Mouse (Mus musculus) kidney, embryonic 14.5 days (tissue): ENCODE measurements at regions not wholly inside any gene's neighbourhood (a gene's known extent, or its start where the extent isn't known, plus 50 kb on each side); places are given as distances from the start of the nearest gene placed in this dataset.
A peak's percentile ranks its signal among the peaks of the same experiment; 100 is the strongest.

Source experiments
- ATAC-seq: fragments of 200-750 bp; cut with Nextera tagmentation; 2 replicates; pipeline ENCODE4 v1.8.0; 2017; ENCODE audit warnings: moderate number of reproducible peaks, mild to moderate bottlenecking, moderate TSS enrichment, moderate library complexity; ENCODE audit not compliant: low FRiP score, low TSS enrichment
- H3K27ac ChIP-seq: fragments of 300-500 bp; sonication (generic); 2 replicates; pipeline ENCODE4 v1.5.1; 2014; ENCODE audit warnings: low read depth, mild to moderate bottlenecking, low read length, moderate library complexity, mixed read lengths
- H3K27me3 ChIP-seq: fragments of 300-500 bp; sonication (generic); 2 replicates; pipeline ENCODE4 v1.6.1; 2014; ENCODE audit warnings: mild to moderate bottlenecking, low read length; ENCODE audit not compliant: control insufficient read depth, insufficient read depth
- H3K36me3 ChIP-seq: fragments of 300-500 bp; sonication (generic); 2 replicates; pipeline ENCODE4 v1.6.1; 2014; ENCODE audit warnings: low read length, mixed read lengths; ENCODE audit not compliant: control insufficient read depth, insufficient read depth
- H3K4me1 ChIP-seq: fragments of 300-500 bp; sonication (generic); 2 replicates; pipeline ENCODE4 v1.6.1; 2014; ENCODE audit warnings: low read length, mixed read lengths; ENCODE audit not compliant: control insufficient read depth, insufficient read depth
- H3K4me2 ChIP-seq: fragments of 300-500 bp; sonication (generic); replicated peaks from 2 replicates; pipeline ENCODE4 v1.6.1; 2014; ENCODE audit warnings: low read depth, mild to moderate bottlenecking, low read length
- H3K4me3 ChIP-seq: fragments of 300-500 bp; sonication (generic); 2 replicates; pipeline ENCODE4 v1.5.1; 2014; ENCODE audit warnings: mild to moderate bottlenecking, low read length
- H3K9ac ChIP-seq: fragments of 300-500 bp; sonication (generic); 2 replicates; pipeline ENCODE4 v1.6.1; 2014; ENCODE audit warnings: low read depth, mild to moderate bottlenecking, low read length, moderate library complexity
- H3K9me3 ChIP-seq: fragments of 300-500 bp; sonication (generic); 2 replicates; pipeline ENCODE4 v1.6.1; 2016; ENCODE audit warnings: low read length; ENCODE audit not compliant: control insufficient read depth
- WGBS: fragments of 180-500 bp; shearing (Covaris S2); extraction: QIAGEN DNeasy Blood & Tissue Kit; methylation state at CpG from one replicate; pipeline ENCODE4 v1.1.7; 2014; 5-methylcytosine and 5-hydroxymethylcytosine counted together

GRCm38 (mm10) chr12:99060702-99061101 lies 140.3 kb downstream of the Ttc8 start:
- Histone ChIP-seq H3K36me3 (no peaks in the 10 kb centered on the region), H3K27ac (no peak overlapping the region), H3K4me2 (no peak overlapping the region), H3K9ac (no peak overlapping the region), H3K27me3 (no peaks in the 10 kb centered on the region), H3K4me3 (no peak overlapping the region), H3K9me3 (no peaks in the 10 kb centered on the region), H3K4me1 (no peaks in the 10 kb centered on the region)
- peak; percentile 39 for ATAC-seq
- 16% methylated on average over 2 of the region's 2 CpGs for WGBS

DNA sequence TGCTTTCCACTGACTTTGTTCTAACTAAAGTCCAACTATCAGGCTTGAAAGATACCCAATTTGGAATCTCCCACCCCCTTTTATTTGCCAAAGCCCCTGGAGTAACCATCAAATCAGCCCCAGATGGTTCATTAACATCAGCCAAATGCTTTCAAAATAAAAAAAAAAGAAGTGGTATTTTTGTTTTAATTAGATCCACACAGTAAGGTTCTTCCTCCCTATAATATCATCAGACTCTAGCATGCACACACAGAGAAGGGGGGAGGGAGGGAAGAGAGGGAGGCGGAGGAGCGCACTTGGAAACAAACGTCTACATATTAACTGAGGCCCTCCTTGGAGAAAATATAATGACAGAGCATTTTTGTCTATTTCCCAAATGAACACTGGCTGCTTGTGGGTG lies 143.1 kb downstream of the Ttc8 start:
- no peaks in the 10 kb centered on the region for H3K4me1 ChIP-seq
- ATAC-seq, result no peak
- 83% methylated on average over 3 of the region's 3 CpGs for WGBS
- no peak overlapping the region for H3K4me2 ChIP-seq
- no peak overlapping the region for H3K4me3 ChIP-seq
- H3K27me3 ChIP-seq, result no peaks in the 10 kb centered on the region
- no peaks in the 10 kb centered on the region for H3K9me3 ChIP-seq
- no peak overlapping the region for H3K27ac ChIP-seq
- no peak overlapping the region for H3K9ac ChIP-seq
- H3K36me3 ChIP-seq, result no peaks in the 10 kb centered on the region

DNA sequence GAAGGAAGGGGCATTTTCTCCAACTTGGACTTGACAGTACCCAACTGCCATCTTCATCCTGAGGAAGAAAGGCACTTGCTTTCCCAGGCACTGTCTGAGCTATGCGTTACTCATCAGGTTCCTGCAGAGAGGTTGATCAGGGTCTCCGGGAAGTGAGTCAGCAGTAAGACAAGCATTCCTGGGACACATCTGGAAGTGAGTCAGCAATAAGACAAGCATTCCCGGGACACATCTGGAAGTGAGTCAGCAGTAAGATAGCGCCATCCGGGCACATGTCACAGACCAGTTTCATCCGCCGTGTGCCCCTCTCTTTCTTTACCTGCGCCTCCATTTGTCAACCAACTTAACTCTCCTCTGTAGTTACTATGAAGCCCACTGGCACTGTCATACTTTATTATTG lies 143.5 kb downstream of the Ttc8 start:
- no peak overlapping the region for H3K9ac ChIP-seq
- H3K27ac ChIP-seq, result no peak overlapping the region
- ATAC-seq, result no peak
- no peak overlapping the region for H3K4me2 ChIP-seq
- H3K9me3 ChIP-seq, result no peaks in the 10 kb centered on the region
- H3K4me3 ChIP-seq, result no peak overlapping the region
- no peaks in the 10 kb centered on the region for H3K27me3 ChIP-seq
- H3K36me3 ChIP-seq, result no peaks in the 10 kb centered on the region
- no peaks in the 10 kb centered on the region for H3K4me1 ChIP-seq
- 86% methylated on average over 8 of the region's 8 CpGs for WGBS

- ATAC-seq, result no peak
- no peaks in the 10 kb centered on the region for H3K36me3 ChIP-seq
- 78% methylated on average over 3 of the region's 3 CpGs for whole genome bisulfite sequencing
Observed at GRCm38 (mm10) chr12:99067962-99068361, 147.6 kb downstream of the Ttc8 start.

DNA sequence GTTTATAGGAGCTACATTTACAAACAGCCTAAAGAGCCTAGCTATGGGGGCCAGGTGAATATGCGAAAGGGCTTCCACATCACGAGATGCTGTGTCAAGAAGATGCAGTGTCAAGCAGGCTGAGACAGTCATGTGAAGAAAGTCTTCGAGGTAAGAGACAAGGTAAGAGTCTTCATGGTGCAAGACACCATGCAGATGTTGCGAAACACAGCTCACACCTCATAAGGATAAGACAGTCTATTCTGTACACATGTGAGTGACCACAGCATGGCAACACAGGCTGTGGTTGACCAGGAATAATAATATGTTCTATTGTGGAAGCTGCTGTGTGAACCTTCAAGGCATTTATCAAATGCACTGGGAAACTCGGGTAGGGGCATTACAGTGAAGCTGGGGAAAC lies 153.4 kb downstream of the Ttc8 start:
- Histone ChIP-seq H3K27ac (no peak overlapping the region), H3K9me3 (no peaks in the 10 kb centered on the region), H3K4me2 (no peak overlapping the region), H3K36me3 (no peaks in the 10 kb centered on the region), H3K9ac (no peak overlapping the region), H3K4me3 (no peak overlapping the region), H3K27me3 (no peaks in the 10 kb centered on the region), H3K4me1 (no peaks in the 10 kb centered on the region)
- 87% methylated on average over 5 of the region's 5 CpGs for WGBS
- no peak for ATAC-seq

More at GRCm38 (mm10) chr12:99067962-99068361, 147.6 kb downstream of the Ttc8 start:
- no peaks in the 10 kb centered on the region for H3K4me1 ChIP-seq
- no peak overlapping the region for H3K9ac ChIP-seq
- H3K9me3 ChIP-seq, result no peaks in the 10 kb centered on the region
- no peak overlapping the region for H3K4me2 ChIP-seq
- no peaks in the 10 kb centered on the region for H3K27me3 ChIP-seq
- no peak overlapping the region for H3K27ac ChIP-seq
- no peak overlapping the region for H3K4me3 ChIP-seq

DNA sequence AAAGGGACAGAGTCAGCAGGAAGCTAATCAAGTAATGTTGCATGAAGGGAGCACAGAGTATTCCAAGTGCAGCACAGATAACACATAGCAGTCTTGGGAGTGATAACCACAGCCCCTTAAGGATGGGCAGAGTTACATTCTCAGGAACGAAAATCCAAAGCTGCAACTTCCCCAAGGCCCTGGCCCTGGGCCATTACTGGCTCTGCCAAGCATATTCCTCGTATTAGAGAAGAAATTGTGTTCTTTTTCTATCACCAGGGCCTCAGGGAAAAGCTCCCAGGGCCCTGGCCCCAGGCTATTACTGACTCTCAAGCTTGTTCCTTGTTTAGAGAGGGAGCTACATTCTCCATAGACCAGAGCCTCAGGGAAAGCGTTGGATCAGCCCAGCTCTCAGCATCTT lies 157.0 kb downstream of the Ttc8 start:
- Histone ChIP-seq H3K27ac (no peak overlapping the region), H3K9ac (no peak overlapping the region), H3K9me3 (no peaks in the 10 kb centered on the region), H3K4me3 (no peak overlapping the region), H3K27me3 (0 out of 2 replicates have a peak, but pooled peaks cover 3% of the 10 kb centered on the region), H3K4me2 (no peak overlapping the region), H3K4me1 (no peaks in the 10 kb centered on the region), H3K36me3 (no peaks in the 10 kb centered on the region)
- ATAC-seq, result no peak
- WGBS, result 63% methylated on average over 3 of the region's 3 CpGs

- H3K9me3 ChIP-seq, result no peaks in the 10 kb centered on the region
- no peak overlapping the region for H3K9ac ChIP-seq
- H3K4me3 ChIP-seq, result no peak overlapping the region
- WGBS, result 74% methylated on average over 1 of the region's 1 CpGs
- H3K27me3 ChIP-seq, result peaks cover 12% of the 10 kb centered on the region; the same call in 1 of the 2 replicates
- H3K36me3 ChIP-seq, result no peaks in the 10 kb centered on the region
- H3K4me2 ChIP-seq, result no peak overlapping the region
- ATAC-seq, result no peak
- H3K27ac ChIP-seq, result no peak overlapping the region
- no peaks in the 10 kb centered on the region for H3K4me1 ChIP-seq
Observed at GRCm38 (mm10) chr12:99079873-99080272, 159.5 kb downstream of the Ttc8 start.

DNA sequence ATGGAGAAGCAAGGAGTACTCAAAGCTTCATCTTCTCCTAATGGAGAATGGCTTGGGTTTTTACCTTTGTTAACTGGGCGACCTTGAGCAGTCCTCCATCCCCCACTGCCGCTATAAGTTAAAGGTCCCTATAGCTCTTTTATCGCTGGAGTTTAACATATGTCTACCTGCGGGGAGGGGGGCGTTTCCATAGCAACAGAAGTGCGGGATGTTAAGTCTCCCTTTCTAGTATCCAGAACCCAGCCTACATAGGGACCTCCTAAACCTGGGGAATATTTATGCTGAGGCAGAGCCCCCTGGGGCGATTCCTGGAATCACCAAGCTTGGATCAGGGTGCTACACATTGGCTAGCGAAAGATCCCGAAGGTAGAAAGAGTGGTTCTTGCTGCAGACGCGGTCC lies 163.2 kb downstream of the Ttc8 start:
- no peak overlapping the region for H3K9ac ChIP-seq
- no peaks in the 10 kb centered on the region for H3K9me3 ChIP-seq
- no peak overlapping the region for H3K4me2 ChIP-seq
- WGBS, result 52% methylated on average over 11 of the region's 11 CpGs
- H3K4me1 ChIP-seq, result no peaks in the 10 kb centered on the region
- no peak overlapping the region for H3K4me3 ChIP-seq
- no peak for ATAC-seq
- H3K27ac ChIP-seq, result no peak overlapping the region
- peaks cover 17% of the 10 kb centered on the region for H3K27me3 ChIP-seq
- H3K36me3 ChIP-seq, result no peaks in the 10 kb centered on the region

DNA sequence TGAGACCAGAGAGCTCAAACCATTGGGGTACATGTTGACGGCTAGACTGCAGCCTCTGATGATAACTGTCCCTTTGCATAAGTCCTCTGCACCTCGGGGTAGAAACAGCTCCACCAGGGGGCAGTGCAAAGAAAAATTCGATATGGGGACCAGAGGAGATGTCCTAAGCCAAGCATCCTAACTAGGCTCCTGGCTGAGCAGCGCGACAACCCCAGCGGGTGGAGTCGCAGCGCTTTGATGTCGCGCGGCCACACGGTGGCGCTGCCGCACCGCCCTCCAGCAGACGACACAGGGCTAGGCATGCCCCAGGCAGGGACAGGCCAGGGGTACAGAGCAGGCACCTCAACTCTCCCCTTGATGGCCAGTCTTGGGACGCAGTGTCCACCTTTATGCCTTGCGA lies 163.8 kb downstream of the Ttc8 start:
- no peaks in the 10 kb centered on the region for H3K36me3 ChIP-seq
- 3% methylated on average over 18 of the region's 18 CpGs for WGBS
- peaks cover 18% of the 10 kb centered on the region for H3K27me3 ChIP-seq
- no peaks in the 10 kb centered on the region for H3K9me3 ChIP-seq
- H3K4me1 ChIP-seq, result no peaks in the 10 kb centered on the region
- no peak overlapping the region for H3K4me2 ChIP-seq
- H3K9ac ChIP-seq, result no peak overlapping the region
- H3K4me3 ChIP-seq, result no peak overlapping the region
- no peak overlapping the region for H3K27ac ChIP-seq
- peak; percentile 93 for ATAC-seq

DNA sequence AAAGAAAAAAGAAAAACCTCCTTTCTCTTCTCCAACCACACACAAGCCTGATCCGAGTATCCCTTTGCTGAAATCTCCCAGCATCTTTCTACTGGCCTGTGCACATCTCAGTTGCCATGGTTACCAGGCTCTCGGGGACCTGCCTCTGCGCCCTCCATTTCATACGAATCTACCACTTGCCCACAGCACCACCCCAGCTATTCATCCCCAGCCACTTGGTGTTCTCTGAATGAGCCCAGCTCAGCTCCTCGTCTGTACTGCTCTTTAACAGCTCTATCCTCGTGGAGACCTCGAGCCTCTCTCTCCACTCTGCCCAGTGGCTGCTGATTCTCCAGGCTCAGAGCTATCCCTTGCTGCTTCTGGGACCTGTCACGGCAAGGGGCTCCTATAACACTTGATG lies 166.9 kb downstream of the Ttc8 start:
- 35% methylated on average over 8 of the region's 8 CpGs for WGBS
- H3K36me3 ChIP-seq, result no peaks in the 10 kb centered on the region
- no peak for ATAC-seq
- H3K4me3 ChIP-seq, result no peak overlapping the region
- H3K9ac ChIP-seq, result no peak overlapping the region
- peaks cover 14% of the 10 kb centered on the region for H3K27me3 ChIP-seq
- no peak overlapping the region for H3K27ac ChIP-seq
- H3K4me1 ChIP-seq, result no peaks in the 10 kb centered on the region
- H3K9me3 ChIP-seq, result no peaks in the 10 kb centered on the region
- H3K4me2 ChIP-seq, result no peak overlapping the region
